Mouse (Mus musculus) liver, adult 10 weeks (tissue): ENCODE measurements around the gene Prelp. TPM values are rescaled to one million over a fixed set of nuclear protein-coding genes. Genes with fewer than 3 reads are reported as not detected.

Experiments
- polyA plus RNA-seq: library from polyadenylated mRNA; stranded (reverse); fragments of 350-450 nt; fragmentation: Illumina TruSeq; extraction: RNeasy Lipid Tissue Mini Kit (QIAGEN cat#74804); gene quantifications from one replicate; pipeline ENCODE4 v1.2.3, GENCODE M21; 2014; ENCODE audit warnings: low read depth, low replicate concordance

The Prelp gene
- polyA plus RNA-seq, result 11.1 TPM

GRCm38 (mm10) chr1:133921304-133921751, at the start of gene Prelp:
TSS of gene Prelp (minus strand) at chr1:133921414.

GRCm38 (mm10) chr1:133907949-133908658, 13.1 kb downstream of the Prelp start, which contains the start of gene Optc:
TSS of gene Optc (minus strand) at chr1:133907999.

Other genes starting within 250 kb of the Prelp start
- gene Lax1, start 231.3 kb downstream of the Prelp start, polyA plus RNA-seq, result 0.32 TPM
- 1.5 TPM for gene Atp2b4, start 120.4 kb downstream of the Prelp start, polyA plus RNA-seq
- gene Optc, start 13.4 kb downstream of the Prelp start, polyA plus RNA-seq, result not detected
- gene Fmod, start 115.8 kb upstream of the Prelp start, polyA plus RNA-seq, result 0.50 TPM
- 15.9 TPM for gene Btg2, start 157.7 kb upstream of the Prelp start, polyA plus RNA-seq
- gene Chit1, start 189.8 kb upstream of the Prelp start, polyA plus RNA-seq, result not detected